ENCODE assay signal across 8 mouse cellular contexts in the genomic region with DNA sequence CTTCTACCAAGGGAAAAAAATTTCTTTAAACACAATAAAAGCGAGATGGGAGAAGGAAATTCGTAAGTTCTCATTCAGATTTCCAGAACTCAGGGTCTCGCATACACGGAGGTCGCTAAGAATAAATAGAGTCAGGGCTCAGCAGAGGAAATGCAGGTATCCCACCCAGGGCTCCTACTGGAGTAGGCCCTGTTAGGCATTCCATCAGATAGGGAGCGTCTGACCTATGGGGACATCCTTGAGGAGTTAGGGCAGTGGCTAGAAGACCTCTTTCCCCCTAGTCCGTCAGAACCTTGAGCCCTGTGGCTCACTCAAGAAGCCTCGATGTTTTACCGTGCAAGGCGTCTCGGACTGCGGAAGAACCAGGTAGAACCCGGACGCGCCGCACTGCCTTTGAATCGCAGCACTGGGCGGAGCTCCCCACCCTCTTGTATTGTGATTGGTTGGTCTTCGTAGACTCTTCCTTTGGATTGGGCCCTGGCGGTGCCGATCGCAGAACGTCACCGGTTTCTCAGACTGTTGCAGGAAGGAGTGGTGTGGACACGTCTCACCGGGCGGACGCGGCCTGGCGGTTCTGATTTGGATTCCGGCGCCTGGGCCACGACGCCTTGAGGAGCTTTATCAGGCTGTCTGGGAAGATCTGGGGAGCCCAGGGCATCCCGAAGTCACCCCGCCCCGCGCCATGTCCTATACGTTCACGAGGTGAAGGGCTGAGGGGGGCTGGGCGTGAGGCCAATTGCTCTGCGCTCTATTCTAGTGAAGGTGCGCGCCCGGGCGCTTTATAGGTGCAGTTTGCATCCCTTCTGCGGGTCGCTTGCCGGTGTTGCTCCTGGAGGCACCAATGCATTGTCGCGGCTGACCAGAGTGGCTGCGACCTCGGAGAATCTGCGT. TPM values are rescaled to one million over a fixed set of nuclear protein-coding genes. Genes with fewer than 3 reads are reported as not detected.
DNase-seq lines count a peak whose midpoint lies in the region; ATAC-seq lines count a peak whose summit lies in the region.

A gene (plus strand): TSS at position 506 of the 891 bp plus-strand sequence.

- H3K27me3 ChIP-seq in lung, embryonic 16.5 days (ENCODE audit: control insufficient read depth, insufficient read depth, low read depth, low read length) = no peaks in the 10 kb centered on the region

- H3K27ac ChIP-seq in lung, embryonic 16.5 days (ENCODE audit: low read length) = peak within 1 kb of the TSS; percentile 50

- H3K36me3 ChIP-seq in lung, embryonic 16.5 days (ENCODE audit: control insufficient read depth, insufficient read depth, low read length) = peaks cover 4% of the 10 kb centered on the region

- ATAC-seq in hematopoietic stem cell, adult 5-6 weeks (replicated peaks in 1 of 2; ENCODE audit: insufficient read depth in 1 of 2, low FRiP score in 2 of 2, low TSS enrichment in 1 of 2, low read depth in 1 of 2, poor library complexity in 2 of 2, severe bottlenecking in 2 of 2) = peak; percentile 100
- ATAC-seq in lung, embryonic 16.5 days (ENCODE audit: low read depth) = peak; percentile 100

- no peaks in the 10 kb centered on the region for H3K9me3 ChIP-seq in lung, embryonic 16.5 days (ENCODE audit: control insufficient read depth, low read length)

- H3K9ac ChIP-seq in lung, embryonic 16.5 days (ENCODE audit: low read length) = peak within 1 kb of the TSS; percentile 82

- DNase-seq in MEL-GATA-1-ER (ENCODE audit: extremely low read depth, low read depth) = peak; percentile 92
- peak; percentile 95 for DNase-seq in cerebellum, adult 8-10 months
- DNase-seq in forelimb bud, embryonic 11.5 days (ENCODE audit: low read depth, low spot score) = peak; percentile 95
- peak; percentile 96 for DNase-seq in layer of hippocampus, adult 9-10 months (ENCODE audit: low spot score)
- DNase-seq in ovary, postnatal 10 days (ENCODE audit: low spot score) = peak; percentile 93
- peak; percentile 89 to 92 for DNase-seq in thymus, postnatal 10 days (ENCODE audit: low spot score in 2 of 2)

- H3K4me3 ChIP-seq in lung, embryonic 16.5 days (ENCODE audit: low read length) = peak within 1 kb of the TSS; percentile 92

- WGBS in lung, embryonic 16.5 days = under 1% methylated on average over 49 of the region's 54 CpGs

- H3K4me1 ChIP-seq in lung, embryonic 16.5 days (replicated peaks; ENCODE audit: control insufficient read depth, insufficient read depth, low read length) = peaks cover 6% of the 10 kb centered on the region; the same call in 1 of the 2 replicates

- peak within 1 kb of the TSS; percentile 67 for H3K4me2 ChIP-seq in lung, embryonic 16.5 days (ENCODE audit: low read depth, low read length)

RNA-seq across cellular contexts. Expression of the gene that starts here (rescaled TPM):
- 55.3 and 76.6 TPM in 2 replicates for total RNA-seq in hematopoietic stem cell, adult 5-6 weeks (2017)
- polyA plus RNA-seq in lung, embryonic 16.5 days (2015; fragmentation: Nextera tagmentation; extraction: Ambion mirVana) = 20.0 and 21.1 TPM in 2 replicates

Comparison
In these comparisons a context has a peak if more than half of its experiments do, and no peak if none do; other contexts are left out.
1. Peak in every context shown above with its lines: DNase-seq, ATAC-seq, H3K4me3 ChIP-seq and H3K27ac ChIP-seq.